Mouse (Mus musculus) lung, postnatal 14 days (tissue): ENCODE data around the gene Krtap5-5.
"Not testable (repeated sequence)": the region's sequence is repeated elsewhere in the genome, so short reads cannot be mapped to it uniquely, and the experiment has no call there.

ENCODE experiments used
- DNase-seq: peaks from one replicate; pipeline ENCODE4 v3.0.0; 2021

The Krtap5-5 gene

GRCm38 (mm10) chr7:142229871-142230270 is at the start of gene Krtap5-5:
Gene Krtap5-5 (minus strand): TSS chr7:142229971.
- not testable (repeated sequence) for DNase-seq

GRCm38 (mm10) chr7:142279291-142279690 is 49.5 kb upstream of the Krtap5-5 start:
- not testable (repeated sequence) for DNase-seq

GRCm38 (mm10) chr7:142278183-142278582 is 48.4 kb upstream of the Krtap5-5 start:
- peak; percentile 74 for DNase-seq

- DNase-seq, result not testable (repeated sequence)
These were observed 44.5 kb upstream of the Krtap5-5 start, which contains the start of gene Gm4559 for GRCm38 (mm10) chr7:142274263-142274662. Gene Gm4559 (minus strand): TSS chr7:142274363.

GRCm38 (mm10) chr7:142258254-142258653 is 28.5 kb upstream of the Krtap5-5 start, which contains the start of gene Gm2431:
Gene Gm2431 (minus strand): TSS chr7:142258354.
- DNase-seq, result not testable (repeated sequence)

- peak; percentile 20 for DNase-seq
These were observed 25.7 kb upstream of the Krtap5-5 start for GRCm38 (mm10) chr7:142255517-142255916.

- peak; percentile 40 for DNase-seq
These were observed 20.1 kb upstream of the Krtap5-5 start for GRCm38 (mm10) chr7:142249824-142250223.

- DNase-seq, result no peak
These were observed 11.2 kb upstream of the Krtap5-5 start, which contains the start of gene Gm40460 for GRCm38 (mm10) chr7:142240978-142241377. Gene Gm40460 (minus strand): TSS chr7:142241078.

GRCm38 (mm10) chr7:142231540-142231939 is 1.8 kb upstream of the Krtap5-5 start:
- no peak for DNase-seq

GRCm38 (mm10) chr7:142224518-142224917 is 5.3 kb downstream of the Krtap5-5 start:
- no peak for DNase-seq

GRCm38 (mm10) chr7:142212136-142212535 is 17.6 kb downstream of the Krtap5-5 start:
- not testable (repeated sequence) for DNase-seq

GRCm38 (mm10) chr7:142211559-142211958 is 18.2 kb downstream of the Krtap5-5 start, which contains the start of gene Gm7579:
Gene Gm7579 (plus strand): TSS chr7:142211859.
- DNase-seq, result no peak

GRCm38 (mm10) chr7:142206891-142207290 is 22.9 kb downstream of the Krtap5-5 start:
- not testable (repeated sequence) for DNase-seq

GRCm38 (mm10) chr7:142205488-142205887 is 24.3 kb downstream of the Krtap5-5 start:
- DNase-seq, result no peak

GRCm38 (mm10) chr7:142201064-142201463 is 28.7 kb downstream of the Krtap5-5 start, which contains the start of gene Krtap5-3:
Gene Krtap5-3 (plus strand): TSS chr7:142201364.
- no peak for DNase-seq

GRCm38 (mm10) chr7:142198748-142199147 is 31.0 kb downstream of the Krtap5-5 start:
- no peak for DNase-seq

- no peak for DNase-seq
These were observed 39.5 kb downstream of the Krtap5-5 start, which contains the start of gene Gm10153 for GRCm38 (mm10) chr7:142190289-142190688. Gene Gm10153 (minus strand): TSS chr7:142190389.

- no peak for DNase-seq
These were observed 41.6 kb downstream of the Krtap5-5 start for GRCm38 (mm10) chr7:142188156-142188555.

GRCm38 (mm10) chr7:142181021-142181420 is 48.8 kb downstream of the Krtap5-5 start:
- no peak for DNase-seq
